Mouse (Mus musculus) lung, postnatal 0 days (tissue): ENCODE data around the gene Pan3. TPM values are rescaled to one million over a fixed set of nuclear protein-coding genes. Genes with fewer than 3 reads are reported as not detected.

ENCODE experiments used
- ATAC-seq: fragments of 200-750 bp; cut with Nextera tagmentation; 2 replicates; pipeline ENCODE4 v1.8.0; 2017; ENCODE audit warnings: moderate library complexity
- DNase-seq: peaks from one replicate; pipeline ENCODE4 v3.0.0-alpha.2; 2016; ENCODE audit warnings: low spot score
- H3K27ac ChIP-seq: fragments of 300-500 bp; sonication (generic); 2 replicates; pipeline ENCODE4 v1.5.1; 2014; ENCODE audit warnings: antibody characterized with exemption, mild to moderate bottlenecking, low read length, mixed read lengths
- H3K27me3 ChIP-seq: fragments of 300-500 bp; sonication (generic); replicated peaks from 2 replicates; pipeline ENCODE4 v1.6.1; 2014; ENCODE audit warnings: low read length, mixed read lengths; ENCODE audit not compliant: insufficient read depth
- H3K36me3 ChIP-seq: fragments of 300-500 bp; sonication (generic); 2 replicates; pipeline ENCODE4 v1.6.1; 2014; ENCODE audit warnings: low read length, mixed read lengths; ENCODE audit not compliant: insufficient read depth
- H3K4me1 ChIP-seq: fragments of 300-500 bp; sonication (generic); 2 replicates; pipeline ENCODE4 v1.6.1; 2014; ENCODE audit warnings: antibody characterized with exemption, low read depth, low read length, mixed read lengths; ENCODE audit not compliant: insufficient read depth
- H3K4me2 ChIP-seq: fragments of 300-500 bp; sonication (generic); replicated peaks from 2 replicates; pipeline ENCODE4 v1.6.1; 2014; ENCODE audit warnings: low read depth, mild to moderate bottlenecking, low read length, moderate library complexity, mixed read lengths
- H3K4me3 ChIP-seq: fragments of 300-500 bp; sonication (generic); 2 replicates; pipeline ENCODE4 v1.5.1; 2014; ENCODE audit warnings: low read depth, low read length
- H3K9ac ChIP-seq: fragments of 300-500 bp; sonication (generic); replicated peaks from 2 replicates; pipeline ENCODE4 v1.6.1; 2014; ENCODE audit warnings: low read depth, mild to moderate bottlenecking
- H3K9me3 ChIP-seq: fragments of 300-500 bp; sonication (generic); 2 replicates; pipeline ENCODE4 v1.6.1; 2016; ENCODE audit warnings: low read length, mixed read lengths
- CTCF ChIP-seq: IDR thresholded peaks from 2 replicates; pipeline ENCODE4 v1.5.1; 2016; ENCODE audit warnings: antibody characterized with exemption, mild to moderate bottlenecking
- EP300 ChIP-seq: IDR thresholded peaks from 2 replicates; pipeline ENCODE4 v1.6.1; 2016; ENCODE audit warnings: antibody characterized with exemption, mild to moderate bottlenecking, control low read depth
- WGBS: fragments of 180-500 bp; shearing (Covaris S2); extraction: QIAGEN DNeasy Blood & Tissue Kit; methylation state at CpG from one replicate; pipeline ENCODE4 v1.1.7; 2014; 5-methylcytosine and 5-hydroxymethylcytosine counted together
- polyA plus RNA-seq: library from polyadenylated mRNA; unstranded; fragments of >200 nt; fragmentation: Nextera tagmentation; extraction: Ambion mirVana; gene quantifications from 2 replicates; pipeline ENCODE4 v1.2.1, GENCODE M21; 2015

The Pan3 gene
- polyA plus RNA-seq, 1 experiment from 2014 or later = 77.8 TPM

GRCm38 (mm10) chr5:147494791-147495376 lies 64.9 kb downstream of the Pan3 start:
- no peak overlapping the region for H3K27ac ChIP-seq
- H3K9me3 ChIP-seq = no peaks in the 10 kb centered on the region
- DNase-seq = peak; percentile 24
- H3K4me3 ChIP-seq = no peak overlapping the region
- H3K4me2 ChIP-seq = no peak overlapping the region
- H3K9ac ChIP-seq = no peak overlapping the region
- H3K4me1 ChIP-seq = no peaks in the 10 kb centered on the region
- H3K36me3 ChIP-seq = no peaks in the 10 kb centered on the region
- ATAC-seq = peak; percentile 58; the same call in 1 of the 2 replicates
- peak; percentile 47; the same call in 1 of the 2 replicates for TF ChIP-seq EP300
- no peak for TF ChIP-seq CTCF
- H3K27me3 ChIP-seq = no peaks in the 10 kb centered on the region
- WGBS = 65% methylated on average over 10 of the region's 10 CpGs

- DNase-seq = no peak
- WGBS = 65% methylated on average over 2 of the region's 2 CpGs
- H3K27me3 ChIP-seq = no peaks in the 10 kb centered on the region
- no peaks in the 10 kb centered on the region for H3K36me3 ChIP-seq
- H3K9ac ChIP-seq = no peak overlapping the region
- ATAC-seq = no peak
- no peak overlapping the region for H3K4me2 ChIP-seq
- H3K9me3 ChIP-seq = no peaks in the 10 kb centered on the region
- TF ChIP-seq EP300 (no peak), CTCF (no peak)
- H3K4me1 ChIP-seq = no peaks in the 10 kb centered on the region
- H3K27ac ChIP-seq = no peak overlapping the region
- H3K4me3 ChIP-seq = no peak overlapping the region
Measured at GRCm38 (mm10) chr5:147495961-147496360, 66.0 kb downstream of the Pan3 start.

GRCm38 (mm10) chr5:147496921-147497320 lies 67.0 kb downstream of the Pan3 start:
- H3K27ac ChIP-seq = no peak overlapping the region
- no peaks in the 10 kb centered on the region for H3K27me3 ChIP-seq
- H3K4me3 ChIP-seq = no peak overlapping the region
- no peaks in the 10 kb centered on the region for H3K36me3 ChIP-seq
- no peak for ATAC-seq
- TF ChIP-seq CTCF (no peak), EP300 (no peak)
- no peak overlapping the region for H3K4me2 ChIP-seq
- H3K9me3 ChIP-seq = no peaks in the 10 kb centered on the region
- no peak overlapping the region for H3K9ac ChIP-seq
- H3K4me1 ChIP-seq = no peaks in the 10 kb centered on the region
- WGBS = 86% methylated on average over 4 of the region's 4 CpGs
- no peak for DNase-seq

- no peaks in the 10 kb centered on the region for H3K36me3 ChIP-seq
- no peaks in the 10 kb centered on the region for H3K9me3 ChIP-seq
- H3K27ac ChIP-seq = no peak overlapping the region
- no peaks in the 10 kb centered on the region for H3K27me3 ChIP-seq
- TF ChIP-seq EP300 (no peak), CTCF (no peak)
- H3K4me2 ChIP-seq = no peak overlapping the region
- ATAC-seq = no peak
- H3K9ac ChIP-seq = no peak overlapping the region
- no peak overlapping the region for H3K4me3 ChIP-seq
- H3K4me1 ChIP-seq = no peaks in the 10 kb centered on the region
- no peak for DNase-seq
- WGBS = 71% methylated on average over 2 of the region's 3 CpGs
Measured at GRCm38 (mm10) chr5:147497714-147498113, 67.8 kb downstream of the Pan3 start.

GRCm38 (mm10) chr5:147501456-147501998 lies 71.6 kb downstream of the Pan3 start:
- H3K36me3 ChIP-seq = no peaks in the 10 kb centered on the region
- no peak for DNase-seq
- no peak overlapping the region for H3K9ac ChIP-seq
- H3K4me1 ChIP-seq = no peaks in the 10 kb centered on the region
- TF ChIP-seq EP300 (no peak), CTCF (no peak)
- no peak for ATAC-seq
- no peak overlapping the region for H3K4me2 ChIP-seq
- 76% methylated on average over 2 of the region's 2 CpGs for WGBS
- no peak overlapping the region for H3K4me3 ChIP-seq
- no peaks in the 10 kb centered on the region for H3K27me3 ChIP-seq
- H3K9me3 ChIP-seq = no peaks in the 10 kb centered on the region
- H3K27ac ChIP-seq = no peak overlapping the region

- H3K9me3 ChIP-seq = no peaks in the 10 kb centered on the region
- H3K4me2 ChIP-seq = no peak overlapping the region
- H3K4me3 ChIP-seq = no peak overlapping the region
- no peaks in the 10 kb centered on the region for H3K4me1 ChIP-seq
- TF ChIP-seq CTCF (no peak), EP300 (no peak)
- DNase-seq = no peak
- 78% methylated on average over 2 of the region's 2 CpGs for WGBS
- no peaks in the 10 kb centered on the region for H3K36me3 ChIP-seq
- no peak for ATAC-seq
- H3K9ac ChIP-seq = no peak overlapping the region
- no peaks in the 10 kb centered on the region for H3K27me3 ChIP-seq
- no peak overlapping the region for H3K27ac ChIP-seq
Measured at GRCm38 (mm10) chr5:147502921-147503320, 73.0 kb downstream of the Pan3 start.

- TF ChIP-seq CTCF = no peak
- no peak for TF ChIP-seq EP300
- H3K36me3 ChIP-seq = no peaks in the 10 kb centered on the region
- H3K27me3 ChIP-seq = no peaks in the 10 kb centered on the region
- no peak overlapping the region for H3K4me2 ChIP-seq
- no peak for DNase-seq
- no peak overlapping the region for H3K27ac ChIP-seq
- ATAC-seq = no peak
- no peaks in the 10 kb centered on the region for H3K9me3 ChIP-seq
- H3K9ac ChIP-seq = no peak overlapping the region
- no peak overlapping the region for H3K4me3 ChIP-seq
- no peaks in the 10 kb centered on the region for H3K4me1 ChIP-seq
- WGBS = 89% methylated on average over 9 of the region's 9 CpGs
Measured at GRCm38 (mm10) chr5:147511350-147511749, 81.4 kb downstream of the Pan3 start.
